Mouse (Mus musculus): ENCODE results near the gene Kctd21. TPM values are rescaled to one million over a fixed set of nuclear protein-coding genes. Genes with fewer than 3 reads are reported as not detected.
A peak's percentile ranks its signal among the peaks of the same experiment; 100 is the strongest.

The Kctd21 gene
- 1 to 10 TPM in 1 of 2 experiments, under 1 TPM in 1; 0.92 to 1.1 TPM for total RNA-seq (2021)

- peak; percentile 96 for DNase-seq
Observed at GRCm38 (mm10) chr7:97331726-97332666, at the start of gene Kctd21, which contains the start of gene Usp35. TSS of gene Kctd21 (plus strand) at chr7:97332327. TSS of gene Usp35 (minus strand) at chr7:97332020.

- DNase-seq = no peak
Observed at GRCm38 (mm10) chr7:97296986-97297385, 35.1 kb upstream of the Kctd21 start.

GRCm38 (mm10) chr7:97297466-97297865 lies 34.7 kb upstream of the Kctd21 start:
- peak; percentile 79 for DNase-seq

- no peak for DNase-seq
Observed at GRCm38 (mm10) chr7:97298279-97298678, 33.8 kb upstream of the Kctd21 start.

- DNase-seq = no peak
Observed at GRCm38 (mm10) chr7:97298943-97299342, 33.2 kb upstream of the Kctd21 start.

GRCm38 (mm10) chr7:97300914-97301313 lies 31.2 kb upstream of the Kctd21 start:
- no peak for DNase-seq

GRCm38 (mm10) chr7:97301321-97301720 lies 30.8 kb upstream of the Kctd21 start:
- no peak for DNase-seq

- no peak for DNase-seq
Observed at GRCm38 (mm10) chr7:97302261-97302660, 29.9 kb upstream of the Kctd21 start.

GRCm38 (mm10) chr7:97302876-97303275 lies 29.3 kb upstream of the Kctd21 start:
- DNase-seq = no peak

- no peak for DNase-seq
Observed at GRCm38 (mm10) chr7:97303614-97304013, 28.5 kb upstream of the Kctd21 start.

GRCm38 (mm10) chr7:97304471-97304870 lies 27.7 kb upstream of the Kctd21 start:
- no peak for DNase-seq

- no peak for DNase-seq
Observed at GRCm38 (mm10) chr7:97305206-97305605, 26.9 kb upstream of the Kctd21 start.

GRCm38 (mm10) chr7:97306813-97307212 lies 25.3 kb upstream of the Kctd21 start:
- DNase-seq = peak; percentile 3

GRCm38 (mm10) chr7:97307546-97307945 lies 24.6 kb upstream of the Kctd21 start:
- DNase-seq = no peak

GRCm38 (mm10) chr7:97309461-97310340 lies 22.4 kb upstream of the Kctd21 start:
- DNase-seq = peak; percentile 2

- no peak for DNase-seq
Observed at GRCm38 (mm10) chr7:97310341-97310635, 21.8 kb upstream of the Kctd21 start.

- no peak for DNase-seq
Observed at GRCm38 (mm10) chr7:97311620-97312019, 20.5 kb upstream of the Kctd21 start.

- no peak for DNase-seq
Observed at GRCm38 (mm10) chr7:97312196-97312595, 19.9 kb upstream of the Kctd21 start.

- no peak for DNase-seq
Observed at GRCm38 (mm10) chr7:97312856-97313255, 19.3 kb upstream of the Kctd21 start.

GRCm38 (mm10) chr7:97313364-97313995 lies 18.6 kb upstream of the Kctd21 start:
- DNase-seq = no peak

- DNase-seq = no peak
Observed at GRCm38 (mm10) chr7:97314646-97315045, 17.5 kb upstream of the Kctd21 start.

GRCm38 (mm10) chr7:97315656-97316055 lies 16.5 kb upstream of the Kctd21 start:
- no peak for DNase-seq

- DNase-seq = no peak
Observed at GRCm38 (mm10) chr7:97317706-97318105, 14.4 kb upstream of the Kctd21 start.

All from heart, postnatal 4 days (tissue).